Mouse (Mus musculus) hindbrain, embryonic 13.5 days (tissue): ENCODE results near the gene Pparg. TPM values are rescaled to one million over a fixed set of nuclear protein-coding genes. Genes with fewer than 3 reads are reported as not detected.

Source experiments
- ATAC-seq: fragments of 200-750 bp; cut with Nextera tagmentation; 2 replicates; pipeline ENCODE4 v1.8.0; 2017; ENCODE audit warnings: moderate TSS enrichment; ENCODE audit not compliant: low FRiP score
- H3K27ac ChIP-seq: fragments of 300-500 bp; sonication (generic); 2 replicates; pipeline ENCODE4 v1.5.1; 2015; ENCODE audit warnings: inconsistent platforms, mild to moderate bottlenecking, moderate library complexity
- H3K27me3 ChIP-seq: fragments of 300-500 bp; sonication (generic); 2 replicates; pipeline ENCODE4 v1.6.1; 2015; ENCODE audit warnings: mild to moderate bottlenecking, inconsistent platforms
- H3K36me3 ChIP-seq: fragments of 300-500 bp; sonication (generic); 2 replicates; pipeline ENCODE4 v1.6.1; 2015; ENCODE audit warnings: mild to moderate bottlenecking, inconsistent platforms
- H3K4me1 ChIP-seq: fragments of 300-500 bp; sonication (generic); replicated peaks from 2 replicates; pipeline ENCODE4 v1.6.1; 2015; ENCODE audit warnings: inconsistent platforms
- H3K4me2 ChIP-seq: fragments of 300-500 bp; sonication (generic); 2 replicates; pipeline ENCODE4 v1.6.1; 2015; ENCODE audit warnings: inconsistent platforms, mild to moderate bottlenecking, moderate library complexity
- H3K4me3 ChIP-seq: fragments of 300-500 bp; sonication (generic); 2 replicates; pipeline ENCODE4 v1.5.1; 2015; ENCODE audit warnings: mild to moderate bottlenecking, inconsistent platforms
- H3K9ac ChIP-seq: fragments of 300-500 bp; sonication (generic); 2 replicates; pipeline ENCODE4 v1.6.1; 2015; ENCODE audit warnings: mild to moderate bottlenecking, inconsistent platforms
- H3K9me3 ChIP-seq: fragments of 300-500 bp; sonication (generic); 2 replicates; pipeline ENCODE4 v1.6.1; 2016; ENCODE audit warnings: inconsistent platforms
- WGBS: fragments of 180-500 bp; shearing (Covaris S2); methylation state at CpG from one replicate; pipeline ENCODE4 v1.1.7; 2015; 5-methylcytosine and 5-hydroxymethylcytosine counted together
- polyA plus RNA-seq: library from polyadenylated mRNA; unstranded; fragments of >200 nt; fragmentation: Nextera tagmentation; extraction: Ambion mirVana; gene quantifications from 2 replicates; pipeline ENCODE4 v1.2.1, GENCODE M21; 2015

The Pparg gene
- polyA plus RNA-seq, 1 experiment from 2014 or later = 0.30 TPM

DNA sequence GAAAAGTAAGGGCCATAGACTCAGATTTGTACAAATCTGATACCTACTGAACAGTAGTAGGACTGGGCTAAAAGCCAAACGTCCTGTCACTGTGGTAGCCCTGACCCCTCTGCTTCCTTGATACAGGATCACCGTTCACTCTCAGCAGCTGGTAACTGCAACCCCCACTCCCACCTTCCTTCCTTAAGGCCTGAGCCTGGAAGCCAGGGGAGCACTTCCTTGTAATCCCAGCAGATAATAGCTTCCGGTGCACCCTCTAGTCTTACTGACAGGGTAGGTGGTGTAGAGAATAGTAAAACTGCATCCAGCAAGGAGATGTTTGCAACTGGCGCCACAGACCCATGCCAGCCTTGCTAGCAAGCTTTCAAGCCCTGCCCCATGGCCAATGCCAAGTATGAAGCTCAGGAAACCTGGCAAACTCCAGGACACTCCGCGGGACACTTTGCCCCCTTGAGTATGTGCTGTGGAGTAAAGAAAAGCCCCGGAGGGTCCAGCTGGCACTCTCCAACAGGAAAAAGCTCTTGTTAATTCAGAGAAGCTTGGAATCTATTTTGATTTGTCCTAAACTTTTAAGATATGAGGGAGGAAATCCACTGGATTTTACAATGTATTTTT, 116.4 kb downstream of the Pparg start:
- no peaks in the 10 kb centered on the region for H3K27me3 ChIP-seq
- no peaks in the 10 kb centered on the region for H3K36me3 ChIP-seq

DNA sequence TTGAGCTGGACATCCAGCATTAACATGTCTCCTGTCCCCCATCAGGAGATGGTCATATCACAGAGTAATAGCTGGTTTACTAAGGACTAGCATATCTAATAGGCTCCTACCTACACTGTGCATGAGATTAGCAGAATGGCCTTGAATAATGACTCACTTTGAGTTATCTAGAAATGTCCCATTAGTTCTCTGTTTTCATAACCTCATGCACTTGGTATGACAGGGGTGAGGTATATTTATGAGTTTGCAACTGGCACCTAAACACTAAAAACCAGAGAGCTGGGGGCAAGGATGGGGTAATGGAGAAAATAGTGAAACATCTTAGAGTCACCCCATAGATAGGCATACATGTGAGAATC, 119.2 kb downstream of the Pparg start:
- no peak overlapping the region for H3K27ac ChIP-seq
- H3K9me3 ChIP-seq = no peaks in the 10 kb centered on the region
- no peak overlapping the region for H3K4me3 ChIP-seq
- no peaks in the 10 kb centered on the region for H3K27me3 ChIP-seq
- no peaks in the 10 kb centered on the region for H3K36me3 ChIP-seq
- no peaks in the 10 kb centered on the region for H3K4me1 ChIP-seq
- ATAC-seq = no peak
- H3K4me2 ChIP-seq = no peak overlapping the region
- no peak overlapping the region for H3K9ac ChIP-seq

More for the DNA sequence above, 116.4 kb downstream of the Pparg start:
- H3K4me3 ChIP-seq = no peak overlapping the region
- H3K4me1 ChIP-seq = no peaks in the 10 kb centered on the region
- no peaks in the 10 kb centered on the region for H3K9me3 ChIP-seq
- H3K9ac ChIP-seq = no peak overlapping the region
- no peak overlapping the region for H3K27ac ChIP-seq
- no peak for ATAC-seq
- no peak overlapping the region for H3K4me2 ChIP-seq
- 72% methylated on average over 7 of the region's 7 CpGs for WGBS

DNA sequence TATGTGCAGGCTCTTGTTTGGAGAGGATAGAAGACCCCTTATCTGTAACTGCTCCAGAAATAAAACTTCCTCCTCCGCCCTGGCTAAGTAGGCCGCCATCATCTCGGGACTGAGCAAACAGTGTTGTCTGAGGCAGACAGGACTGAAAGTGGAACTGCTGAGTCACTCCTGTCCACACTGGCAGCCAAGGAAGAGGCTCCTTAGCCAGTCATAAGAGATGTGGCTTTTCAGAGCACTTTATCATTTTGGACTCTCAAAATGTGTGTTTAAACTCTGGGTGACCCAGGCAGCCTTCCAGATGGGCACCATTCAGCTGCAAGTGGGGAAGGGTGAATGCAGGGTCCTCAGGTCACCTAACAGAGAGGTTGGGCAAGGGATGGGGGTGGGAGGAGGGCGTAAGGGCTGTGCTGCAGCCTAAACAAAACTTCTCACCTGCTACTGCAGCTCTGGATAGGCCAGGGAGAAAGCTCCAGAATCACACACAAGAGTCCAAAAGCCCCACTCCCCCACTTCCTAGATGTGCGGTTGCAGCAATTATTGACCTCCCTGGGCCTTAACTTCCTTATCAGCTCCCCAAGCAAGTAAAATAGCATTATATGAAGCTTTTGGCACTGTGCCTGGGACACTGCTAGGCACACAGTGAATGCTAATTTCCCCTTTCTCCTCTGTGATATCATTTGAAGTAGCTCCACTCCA, 119.7 kb downstream of the Pparg start:
- Histone ChIP-seq H3K4me2 (no peak overlapping the region), H3K9ac (no peak overlapping the region), H3K4me1 (no peaks in the 10 kb centered on the region), H3K27ac (no peak overlapping the region), H3K4me3 (no peak overlapping the region), H3K9me3 (no peaks in the 10 kb centered on the region), H3K27me3 (no peaks in the 10 kb centered on the region), H3K36me3 (no peaks in the 10 kb centered on the region)
- WGBS = 60% methylated on average over 5 of the region's 5 CpGs
- ATAC-seq = no peak

DNA sequence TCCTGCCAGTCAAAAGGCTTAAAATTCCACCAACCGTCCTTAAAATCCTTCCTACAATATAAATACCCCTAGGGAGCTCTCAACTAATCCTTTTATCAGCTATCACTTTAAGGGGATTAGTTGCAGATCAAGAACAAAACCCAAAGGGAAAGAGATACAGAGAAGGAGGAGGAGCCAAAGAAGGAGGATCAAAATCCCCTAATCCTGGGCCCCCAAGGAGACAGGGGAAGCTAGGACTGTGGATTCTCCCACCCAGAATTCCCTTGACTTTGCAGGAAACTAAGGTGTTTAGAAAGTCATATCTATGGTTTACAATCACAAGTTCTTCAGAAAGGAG, 120.2 kb downstream of the Pparg start:
- H3K27me3 ChIP-seq = no peaks in the 10 kb centered on the region
- H3K9me3 ChIP-seq = no peaks in the 10 kb centered on the region
- no peak overlapping the region for H3K27ac ChIP-seq
- no peak overlapping the region for H3K4me3 ChIP-seq
- ATAC-seq = no peak
- no peaks in the 10 kb centered on the region for H3K4me1 ChIP-seq
- H3K9ac ChIP-seq = no peak overlapping the region
- no peak overlapping the region for H3K4me2 ChIP-seq
- no peaks in the 10 kb centered on the region for H3K36me3 ChIP-seq
- 13% methylated on average over 1 of the region's 1 CpGs for WGBS

DNA sequence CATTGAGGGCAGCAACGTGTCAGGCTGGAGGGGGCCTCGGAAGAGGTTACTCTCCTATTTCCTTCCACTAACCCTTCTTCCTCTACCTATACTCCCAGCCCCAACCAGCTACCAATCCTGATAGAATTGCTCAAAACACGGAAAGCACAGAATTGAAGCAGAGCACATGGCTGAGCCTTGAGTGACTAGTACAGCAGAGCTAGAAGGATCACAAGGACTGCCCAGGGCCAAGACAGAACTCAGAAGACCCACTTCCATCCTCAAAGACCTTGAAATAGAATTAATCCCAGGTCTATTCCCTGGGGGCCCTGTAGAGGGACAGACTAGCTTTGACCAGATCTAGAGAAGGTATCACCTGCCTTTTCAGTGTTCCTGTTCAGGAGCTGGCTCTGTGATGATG, 120.9 kb downstream of the Pparg start:
- H3K4me2 ChIP-seq = no peak overlapping the region
- H3K4me3 ChIP-seq = no peak overlapping the region
- no peak overlapping the region for H3K9ac ChIP-seq
- no peaks in the 10 kb centered on the region for H3K4me1 ChIP-seq
- ATAC-seq = no peak
- H3K36me3 ChIP-seq = no peaks in the 10 kb centered on the region
- H3K9me3 ChIP-seq = no peaks in the 10 kb centered on the region
- H3K27me3 ChIP-seq = no peaks in the 10 kb centered on the region
- 67% methylated on average over 3 of the region's 3 CpGs for WGBS
- H3K27ac ChIP-seq = no peak overlapping the region

DNA sequence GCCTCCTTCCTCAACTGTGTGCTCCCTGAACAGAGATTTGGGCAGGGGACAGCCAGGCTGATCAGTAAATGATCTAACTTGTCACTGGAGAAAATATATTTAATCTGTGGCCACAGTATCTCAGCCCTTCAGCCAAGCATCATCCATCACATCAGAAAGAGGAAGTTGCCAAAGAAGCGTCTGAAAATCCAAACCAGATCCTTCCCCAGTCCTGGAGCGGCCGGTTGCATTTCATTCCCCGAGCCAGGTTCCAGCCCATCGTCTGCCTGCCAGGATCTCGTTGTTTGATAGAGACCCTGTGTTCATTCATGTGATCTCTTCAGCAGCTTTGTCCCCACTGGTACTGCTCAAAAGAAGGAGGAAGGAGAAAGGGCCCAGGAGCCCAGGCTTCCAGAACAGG, 124.9 kb downstream of the Pparg start:
- Histone ChIP-seq H3K36me3 (no peaks in the 10 kb centered on the region), H3K9me3 (no peaks in the 10 kb centered on the region), H3K4me3 (no peak overlapping the region), H3K4me1 (no peaks in the 10 kb centered on the region), H3K27ac (no peak overlapping the region), H3K9ac (no peak overlapping the region), H3K27me3 (no peaks in the 10 kb centered on the region), H3K4me2 (no peak overlapping the region)
- 79% methylated on average over 6 of the region's 6 CpGs for WGBS
- no peak for ATAC-seq

DNA sequence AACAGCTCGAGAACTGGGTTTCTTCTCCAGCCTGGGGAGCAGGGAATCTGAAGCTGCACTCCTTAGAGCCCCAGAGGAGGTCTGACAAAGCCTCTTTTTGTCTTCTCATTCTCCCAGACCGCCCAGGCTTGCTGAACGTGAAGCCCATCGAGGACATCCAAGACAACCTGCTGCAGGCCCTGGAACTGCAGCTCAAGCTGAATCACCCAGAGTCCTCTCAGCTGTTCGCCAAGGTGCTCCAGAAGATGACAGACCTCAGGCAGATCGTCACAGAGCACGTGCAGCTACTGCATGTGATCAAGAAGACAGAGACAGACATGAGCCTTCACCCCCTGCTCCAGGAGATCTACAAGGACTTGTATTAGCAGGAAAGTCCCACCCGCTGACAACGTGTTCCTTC, 129.1 kb downstream of the Pparg start:
- WGBS = 78% methylated on average over 9 of the region's 9 CpGs
- H3K9ac ChIP-seq = no peak overlapping the region
- no peaks in the 10 kb centered on the region for H3K4me1 ChIP-seq
- H3K9me3 ChIP-seq = no peaks in the 10 kb centered on the region
- ATAC-seq = no peak
- no peak overlapping the region for H3K4me3 ChIP-seq
- H3K4me2 ChIP-seq = no peak overlapping the region
- H3K36me3 ChIP-seq = no peaks in the 10 kb centered on the region
- H3K27me3 ChIP-seq = no peaks in the 10 kb centered on the region
- H3K27ac ChIP-seq = no peak overlapping the region

DNA sequence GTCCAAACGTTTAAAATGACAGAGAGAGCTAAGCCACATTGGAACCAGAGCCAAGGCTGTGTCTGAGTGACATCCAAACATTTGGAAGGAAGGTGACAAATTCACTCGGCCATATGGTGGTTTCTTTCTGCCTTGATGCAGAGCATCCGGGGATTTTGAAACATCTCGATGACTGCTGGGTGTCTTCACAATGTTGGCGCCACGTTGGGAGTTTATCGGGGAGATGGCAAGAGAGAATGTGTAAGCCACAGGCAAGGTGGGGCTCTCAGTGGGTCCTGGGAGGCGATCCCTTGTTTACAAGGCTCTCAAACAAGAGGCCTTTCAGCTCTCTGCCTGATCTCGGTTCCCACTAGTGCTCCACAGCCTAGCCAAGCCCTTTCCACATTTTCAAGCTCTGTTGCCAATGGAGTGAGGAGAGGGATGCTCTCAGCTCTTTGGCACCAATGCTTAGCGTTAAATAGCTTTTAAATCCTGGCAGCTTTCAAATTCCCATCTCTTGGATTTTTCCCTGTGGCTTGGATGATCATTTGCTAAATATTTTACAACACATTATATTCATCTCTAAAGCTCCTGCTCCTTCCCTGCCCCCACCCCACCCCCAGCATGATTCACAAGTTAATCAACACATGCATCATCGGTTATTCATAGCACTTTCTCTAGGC, 132.3 kb downstream of the Pparg start:
- no peak overlapping the region for H3K9ac ChIP-seq
- WGBS = 77% methylated on average over 11 of the region's 11 CpGs
- ATAC-seq = no peak
- no peak overlapping the region for H3K27ac ChIP-seq
- H3K36me3 ChIP-seq = no peaks in the 10 kb centered on the region
- H3K4me3 ChIP-seq = no peak overlapping the region
- no peaks in the 10 kb centered on the region for H3K4me1 ChIP-seq
- H3K9me3 ChIP-seq = no peaks in the 10 kb centered on the region
- no peak overlapping the region for H3K4me2 ChIP-seq
- H3K27me3 ChIP-seq = no peaks in the 10 kb centered on the region

DNA sequence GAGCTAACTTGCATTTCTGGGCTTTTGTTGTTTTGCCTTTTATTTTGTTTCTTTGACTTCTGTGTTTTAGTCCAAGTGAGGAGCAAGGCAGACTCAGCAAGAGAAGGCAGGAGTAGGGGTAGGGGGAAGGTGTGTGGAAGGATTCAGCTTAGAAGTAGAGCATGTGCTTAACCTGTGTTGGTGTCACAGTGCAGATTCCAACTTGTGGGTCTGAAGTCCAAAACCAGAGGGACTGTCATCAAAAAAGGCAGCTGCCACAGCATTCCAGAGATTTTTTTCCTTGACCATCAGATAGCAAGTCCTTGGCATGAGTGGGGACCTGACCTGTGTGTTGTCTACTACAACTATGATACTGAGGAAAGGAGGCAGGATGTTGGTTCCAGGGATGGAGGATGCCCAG, 133.1 kb downstream of the Pparg start:
- no peaks in the 10 kb centered on the region for H3K9me3 ChIP-seq
- no peak overlapping the region for H3K4me2 ChIP-seq
- H3K27me3 ChIP-seq = no peaks in the 10 kb centered on the region
- H3K4me1 ChIP-seq = no peaks in the 10 kb centered on the region
- no peak overlapping the region for H3K4me3 ChIP-seq
- H3K27ac ChIP-seq = no peak overlapping the region
- no peaks in the 10 kb centered on the region for H3K36me3 ChIP-seq
- ATAC-seq = no peak
- no peak overlapping the region for H3K9ac ChIP-seq

DNA sequence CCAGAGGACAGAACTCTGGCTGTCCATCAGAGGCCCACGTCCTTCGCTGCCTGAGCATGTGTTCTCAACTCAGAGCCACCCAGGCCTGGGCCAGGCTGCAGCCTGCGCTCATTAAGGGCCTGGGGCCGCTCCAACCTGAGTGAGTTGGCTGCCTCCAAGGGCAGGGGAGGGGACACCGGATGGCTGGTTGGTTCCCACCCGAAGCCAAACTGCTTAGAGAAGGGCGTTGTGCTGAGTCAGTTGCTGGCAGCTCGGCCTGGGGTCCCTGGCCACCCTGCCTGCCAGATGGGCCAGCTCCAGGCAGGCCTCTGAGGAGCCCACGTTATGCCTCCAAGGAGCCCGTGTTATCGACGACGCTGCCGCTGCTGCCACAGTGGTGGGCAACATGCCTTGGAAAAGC, 138.8 kb downstream of the Pparg start:
- 73% methylated on average over 14 of the region's 14 CpGs for WGBS
- Histone ChIP-seq H3K9me3 (no peaks in the 10 kb centered on the region), H3K27ac (no peak overlapping the region), H3K4me2 (no peak overlapping the region), H3K4me3 (no peak overlapping the region), H3K4me1 (no peaks in the 10 kb centered on the region; the same call in 1 of the 2 replicates), H3K9ac (no peak overlapping the region), H3K27me3 (no peaks in the 10 kb centered on the region), H3K36me3 (no peaks in the 10 kb centered on the region)
- ATAC-seq = no peak

DNA sequence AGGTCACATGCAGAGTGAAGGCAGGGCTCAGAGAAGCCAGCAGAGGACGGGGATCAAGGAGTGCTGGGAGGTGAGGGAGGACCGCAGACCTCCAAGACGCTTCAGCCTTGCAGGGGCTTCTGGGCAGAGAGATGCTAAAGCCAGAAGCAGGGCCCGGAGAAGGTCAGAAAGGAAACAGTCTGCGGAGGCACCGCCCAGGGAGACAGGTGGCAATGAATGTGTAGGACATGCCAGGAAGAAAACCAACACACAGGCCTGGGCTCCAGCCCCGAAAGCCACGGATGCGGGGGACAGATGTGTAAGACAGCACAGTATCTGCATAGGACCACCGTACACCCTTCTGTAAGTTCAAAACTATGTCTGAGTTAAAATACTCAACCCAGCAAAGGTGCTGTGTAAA, 139.5 kb downstream of the Pparg start:
- 91% methylated on average over 10 of the region's 10 CpGs for WGBS

DNA sequence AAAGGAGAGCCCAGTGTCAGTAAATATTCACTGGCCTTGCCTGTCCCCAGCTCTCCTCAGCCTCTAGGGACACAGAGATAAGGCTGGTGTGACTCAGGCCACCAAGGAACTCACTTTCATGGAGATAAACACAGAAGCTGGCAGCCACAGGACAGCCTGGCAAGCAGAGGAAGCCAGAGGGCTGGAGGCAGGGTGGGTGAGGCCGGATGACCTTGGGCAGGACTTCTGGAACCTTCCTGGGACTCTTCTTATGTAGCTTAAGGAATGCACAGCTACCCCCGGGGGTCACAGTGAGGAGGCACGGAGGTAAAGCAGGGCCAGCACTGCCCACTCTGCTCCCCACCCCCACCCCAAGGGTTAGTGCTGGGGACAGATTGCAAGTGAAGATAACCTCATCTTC, 140.4 kb downstream of the Pparg start:
- H3K36me3 ChIP-seq = no peaks in the 10 kb centered on the region
- ATAC-seq = no peak
- no peak overlapping the region for H3K27ac ChIP-seq
- no peaks in the 10 kb centered on the region for H3K27me3 ChIP-seq
- H3K4me2 ChIP-seq = no peak overlapping the region
- no peak overlapping the region for H3K9ac ChIP-seq
- WGBS = 69% methylated on average over 3 of the region's 3 CpGs
- no peak overlapping the region for H3K4me3 ChIP-seq
- H3K4me1 ChIP-seq = no peaks in the 10 kb centered on the region; the same call in 1 of the 2 replicates
- no peaks in the 10 kb centered on the region for H3K9me3 ChIP-seq

More for the DNA sequence above, 139.5 kb downstream of the Pparg start:
- Histone ChIP-seq H3K36me3 (no peaks in the 10 kb centered on the region), H3K4me1 (no peaks in the 10 kb centered on the region; the same call in 1 of the 2 replicates), H3K4me2 (no peak overlapping the region), H3K9ac (no peak overlapping the region), H3K4me3 (no peak overlapping the region), H3K9me3 (no peaks in the 10 kb centered on the region), H3K27me3 (no peaks in the 10 kb centered on the region), H3K27ac (no peak overlapping the region)
- no peak for ATAC-seq

DNA sequence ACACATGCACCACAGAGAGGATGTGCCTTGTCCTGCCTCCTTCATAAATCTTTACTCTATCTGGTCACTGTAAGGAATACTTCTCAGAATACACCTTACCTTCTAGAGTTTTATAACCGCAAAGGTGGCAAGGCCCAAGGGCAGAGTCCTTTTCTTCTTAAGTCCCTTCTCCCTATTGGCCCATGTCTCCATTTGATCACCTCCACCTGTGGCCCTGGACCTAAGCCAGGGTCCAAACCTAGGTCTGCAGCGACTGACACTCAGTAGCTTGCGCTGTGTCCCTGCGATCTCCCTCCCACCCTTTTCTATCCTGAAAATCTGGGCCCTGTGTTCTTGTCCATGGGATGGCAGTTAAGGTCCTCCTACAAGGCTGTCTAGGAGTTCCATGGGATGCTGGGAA, 142.3 kb downstream of the Pparg start:
- 93% methylated on average over 4 of the region's 4 CpGs for WGBS
- Histone ChIP-seq H3K27me3 (no peaks in the 10 kb centered on the region), H3K4me3 (no peak overlapping the region), H3K4me1 (no peaks in the 10 kb centered on the region; the same call in 1 of the 2 replicates), H3K9me3 (peaks cover under 1% of the 10 kb centered on the region; the same call in 1 of the 2 replicates), H3K27ac (no peak overlapping the region), H3K4me2 (no peak overlapping the region), H3K36me3 (no peaks in the 10 kb centered on the region), H3K9ac (no peak overlapping the region)
- ATAC-seq = no peak
